Mouse (Mus musculus) left cerebral cortex, adult 11 months (tissue): ENCODE data around the gene Cort.

ENCODE experiments used
- DNase-seq: peaks from one replicate; pipeline ENCODE4 v3.0.0; 2022; ENCODE audit warnings: low spot score

Gene Cort

GRCm38 (mm10) chr4:149097956-149098355, 28.6 kb downstream of the Cort start:
- no peak for DNase-seq

GRCm38 (mm10) chr4:149091364-149091763, 35.2 kb downstream of the Cort start:
- DNase-seq, result no peak

GRCm38 (mm10) chr4:149085381-149085780, 41.2 kb downstream of the Cort start:
- DNase-seq, result no peak

GRCm38 (mm10) chr4:149081528-149081927, 45.0 kb downstream of the Cort start:
- no peak for DNase-seq

GRCm38 (mm10) chr4:149080111-149080510, 46.5 kb downstream of the Cort start:
- no peak for DNase-seq

GRCm38 (mm10) chr4:149079629-149080028, 46.9 kb downstream of the Cort start:
- DNase-seq, result no peak

GRCm38 (mm10) chr4:149078261-149078660, 48.3 kb downstream of the Cort start:
- DNase-seq, result no peak

- DNase-seq, result peak; percentile 69
Measured at GRCm38 (mm10) chr4:149075871-149076575, 50.5 kb downstream of the Cort start.

GRCm38 (mm10) chr4:149075073-149075472, 51.5 kb downstream of the Cort start:
- DNase-seq, result no peak
